Mouse (Mus musculus) cerebellum, postnatal 4 days (tissue): ENCODE results near the gene Anks1.

Experiments used
- DNase-seq, 2 experiments: peaks; one replicate each; pipeline ENCODE4 v3.0.0; 2022; ENCODE audit warnings: low spot score in 2 of 2, mixed read lengths in 1 of 2

Anks1 gene

DNA sequence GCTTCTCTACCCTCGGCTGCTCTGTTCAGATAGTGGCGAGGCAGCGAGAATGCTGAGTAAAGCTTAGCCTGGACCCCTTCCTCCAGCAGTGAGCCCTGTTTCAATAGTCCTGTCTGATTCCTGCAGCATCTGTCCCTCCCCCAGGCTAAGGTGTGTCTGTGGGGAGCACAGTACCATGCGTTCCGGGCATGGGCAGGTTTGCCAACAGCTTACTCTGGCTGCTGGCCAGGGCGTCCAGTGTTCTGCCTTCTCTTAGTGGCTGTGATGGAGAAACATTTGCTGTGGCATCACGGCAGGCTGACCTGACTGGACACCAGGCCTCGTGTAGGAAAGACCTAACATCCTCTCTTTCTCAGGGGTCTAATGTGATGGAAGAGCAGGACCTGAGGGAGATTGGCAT is 141.1 kb downstream of the Anks1 start:
- DNase-seq, result no peak

GRCm38 (mm10) chr17:28052293-28052863 is 143.3 kb downstream of the Anks1 start:
- no peak for DNase-seq

DNA sequence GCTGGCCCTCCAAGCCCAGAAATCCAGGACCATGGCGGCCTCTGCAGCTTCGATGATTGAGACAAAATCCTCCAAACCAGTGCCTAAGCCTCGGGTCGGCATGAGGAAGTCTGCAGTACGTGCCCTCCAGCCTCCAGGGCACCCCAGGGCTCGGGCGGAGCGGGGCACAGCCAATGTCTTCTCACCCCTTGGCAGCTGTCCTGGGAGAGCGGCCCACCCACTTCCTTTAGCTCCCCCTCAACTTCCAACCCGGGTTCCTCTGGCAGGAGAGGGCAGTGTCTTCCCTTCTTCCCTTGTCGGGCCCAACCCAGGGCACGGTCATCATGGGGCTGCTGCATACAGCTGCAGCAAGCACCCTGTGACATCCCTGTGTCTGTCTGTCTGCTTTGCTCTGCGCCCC is 149.2 kb downstream of the Anks1 start:
- no peak for DNase-seq

- DNase-seq, result no peak
Observed at GRCm38 (mm10) chr17:28060681-28061080, 151.6 kb downstream of the Anks1 start.

- peak in 1 of 2 experiments; percentile 37 for DNase-seq
Observed at GRCm38 (mm10) chr17:28061472-28061871, 152.4 kb downstream of the Anks1 start.

DNA sequence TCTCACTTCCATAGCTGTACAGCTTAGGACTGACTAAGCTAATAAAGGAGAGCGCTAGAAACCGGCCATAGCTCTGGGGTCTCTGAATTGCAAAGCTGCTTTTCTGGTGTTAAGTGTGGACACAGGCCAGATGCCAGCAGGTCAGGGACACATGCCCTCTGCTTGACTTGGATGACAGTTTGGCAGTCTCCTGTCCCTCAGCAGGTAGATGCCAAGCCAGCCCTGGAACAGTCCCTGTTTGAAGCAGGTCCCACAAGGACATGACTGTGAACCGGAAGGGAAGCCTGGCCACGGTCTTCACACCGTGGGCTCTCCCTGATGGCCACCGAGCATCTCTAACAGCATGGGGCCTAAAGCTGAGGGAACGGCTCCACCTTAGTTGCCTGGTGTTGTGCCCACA is 153.6 kb downstream of the Anks1 start:
- DNase-seq, result no peak

GRCm38 (mm10) chr17:28063163-28063562 is 154.1 kb downstream of the Anks1 start:
- no peak for DNase-seq

DNA sequence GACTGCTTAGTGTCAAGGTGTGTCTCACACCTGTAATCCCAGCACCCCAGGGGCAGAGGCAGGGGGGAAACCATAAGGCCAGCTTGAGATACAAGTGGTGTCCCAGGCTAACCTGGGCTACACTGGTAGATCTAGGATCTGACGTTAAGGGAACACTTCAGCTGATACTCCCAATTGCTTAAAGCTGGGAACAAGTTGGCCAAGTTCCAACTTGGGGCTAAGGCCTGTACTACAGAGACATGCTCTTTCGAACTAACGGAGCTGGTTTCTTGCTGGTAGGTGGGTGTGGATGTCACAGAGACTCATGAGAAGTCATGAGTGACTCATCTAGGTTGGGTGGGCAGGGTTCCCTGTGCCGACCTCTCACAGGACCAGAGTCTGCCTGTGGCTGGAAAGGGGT is 158.2 kb downstream of the Anks1 start:
- DNase-seq, result no peak

- no peak for DNase-seq
Observed at GRCm38 (mm10) chr17:28069446-28069845, 160.3 kb downstream of the Anks1 start.

DNA sequence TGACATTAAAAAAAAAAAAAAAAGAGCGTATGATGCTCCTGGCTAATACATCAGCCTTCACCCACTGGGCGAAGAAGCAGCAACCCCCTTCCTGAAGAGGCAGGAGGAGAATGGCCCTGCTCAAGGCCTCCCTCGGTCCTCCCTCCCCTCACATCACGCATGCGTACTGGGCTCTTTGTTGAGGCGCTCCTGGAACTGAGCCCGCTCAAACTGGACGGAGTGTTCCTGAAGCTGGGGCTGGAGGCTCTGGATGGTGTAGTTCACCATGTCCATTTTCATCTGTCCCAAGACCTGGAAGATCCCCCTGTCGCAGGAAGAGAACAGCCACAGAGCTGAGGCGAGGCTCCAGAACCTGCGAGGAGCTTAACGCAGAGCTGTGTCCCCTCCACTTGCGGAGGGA is 161.2 kb downstream of the Anks1 start:
- no peak for DNase-seq

- DNase-seq, result no peak
Observed at GRCm38 (mm10) chr17:28072730-28073129, 163.6 kb downstream of the Anks1 start.

DNA sequence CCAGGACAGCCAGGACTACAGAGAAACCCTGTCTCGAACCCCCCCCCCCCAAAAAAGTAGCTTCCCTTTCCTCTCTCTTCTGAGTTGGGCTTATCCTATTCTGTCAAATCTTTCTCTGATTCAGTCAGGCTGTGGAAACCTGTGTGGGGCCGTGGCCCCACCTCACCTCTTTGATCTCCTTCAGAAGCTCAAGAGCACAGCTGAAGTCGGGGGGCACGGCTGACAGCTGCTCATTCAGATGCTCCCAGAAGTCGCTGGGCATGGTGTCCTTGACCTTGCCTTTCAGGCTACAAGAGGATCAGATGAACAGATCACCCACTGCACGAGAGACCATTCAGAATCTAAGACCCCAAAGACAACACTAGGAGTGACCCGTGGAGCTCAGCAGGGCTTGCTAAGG is 165.4 kb downstream of the Anks1 start:
- no peak for DNase-seq

DNA sequence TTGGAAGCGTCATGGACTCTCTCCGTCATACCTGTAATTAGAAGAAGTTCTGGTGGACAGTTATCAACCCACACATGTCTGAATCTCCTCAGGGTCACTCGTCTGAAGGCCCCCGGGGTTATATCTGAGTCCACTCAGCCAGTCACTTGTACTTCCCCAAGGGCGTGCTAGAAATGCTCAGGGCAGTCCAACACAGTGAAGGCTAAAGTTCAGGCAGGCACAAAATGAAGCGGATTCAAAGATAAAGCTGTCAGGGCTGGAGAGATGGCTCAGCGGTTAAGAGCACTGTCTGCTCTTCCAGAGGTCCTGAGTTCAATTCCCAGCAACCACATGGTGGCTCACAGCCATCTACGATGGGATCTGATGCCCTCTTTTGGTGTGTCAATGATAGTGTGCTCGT is 168.9 kb downstream of the Anks1 start:
- no peak for DNase-seq

DNA sequence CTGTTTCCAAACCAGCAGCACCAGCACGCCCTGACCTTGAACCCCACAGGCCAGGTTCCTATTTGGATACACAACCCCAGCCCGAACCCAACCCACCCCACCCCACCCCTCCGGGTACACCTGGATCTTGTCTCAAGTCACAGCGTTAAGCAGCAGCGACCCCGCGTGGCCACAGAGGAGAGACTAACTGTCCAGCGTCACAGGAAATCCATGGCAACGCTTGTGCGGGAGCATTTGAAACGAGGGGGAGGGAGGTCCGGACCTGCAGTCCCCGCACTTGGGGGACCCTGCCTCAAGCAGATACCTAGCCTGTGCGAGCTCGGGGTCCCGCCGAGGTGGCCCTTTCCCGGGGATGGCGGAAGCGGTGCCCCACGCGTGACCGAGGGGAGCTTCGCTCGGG is 170.5 kb downstream of the Anks1 start:
- DNase-seq, result peak; percentile 72 to 89

DNA sequence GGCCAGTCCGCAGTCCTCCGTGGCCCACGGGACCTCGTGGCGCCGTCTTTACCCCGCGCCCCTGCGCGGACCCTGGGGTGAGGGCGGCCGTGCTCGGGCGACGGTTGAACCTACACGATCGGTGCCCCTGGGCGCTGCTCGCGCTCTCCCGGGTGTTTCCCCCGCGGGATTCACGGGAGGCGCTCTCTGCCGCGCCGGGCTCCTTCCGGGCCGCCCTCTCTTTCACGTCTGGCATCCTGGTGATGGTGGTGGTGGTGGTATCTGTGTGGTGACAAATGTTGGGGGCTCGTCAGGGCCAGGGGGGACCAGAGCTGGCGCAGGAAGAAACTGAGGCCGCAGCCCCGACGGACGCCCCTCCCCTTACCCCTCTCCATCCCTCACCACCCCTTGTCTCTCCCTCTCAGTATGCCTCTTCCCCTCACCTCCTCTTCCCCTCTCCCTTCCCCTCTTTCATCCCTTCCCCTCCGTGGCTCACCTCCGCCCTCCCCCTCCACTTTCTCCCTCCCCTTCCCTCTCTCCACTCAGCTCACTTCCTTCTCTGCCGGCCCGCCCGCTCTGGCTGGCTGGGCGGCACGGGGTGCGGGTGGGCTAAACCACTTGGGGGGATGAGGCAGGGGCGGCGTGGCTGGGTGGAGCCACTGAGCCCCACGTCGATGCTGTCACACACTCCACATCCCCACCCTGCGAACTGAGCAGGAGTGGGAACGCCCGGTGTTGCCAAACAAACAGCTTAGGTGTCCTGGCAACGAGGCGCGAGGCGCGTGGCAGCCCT is 171.1 kb downstream of the Anks1 start, which contains the start of gene Tcp11:
Gene Tcp11, minus strand, starts transcription at position 595 of the 772 bp plus-strand sequence.
- DNase-seq, result peak; percentile 55 to 69

GRCm38 (mm10) chr17:28080817-28081165 is 171.7 kb downstream of the Anks1 start:
- no peak for DNase-seq

- DNase-seq, result peak; percentile 56 to 68
Observed at GRCm38 (mm10) chr17:28081385-28081784, 172.3 kb downstream of the Anks1 start.

- DNase-seq, result no peak
Observed at GRCm38 (mm10) chr17:28081856-28082255, 172.8 kb downstream of the Anks1 start.

DNA sequence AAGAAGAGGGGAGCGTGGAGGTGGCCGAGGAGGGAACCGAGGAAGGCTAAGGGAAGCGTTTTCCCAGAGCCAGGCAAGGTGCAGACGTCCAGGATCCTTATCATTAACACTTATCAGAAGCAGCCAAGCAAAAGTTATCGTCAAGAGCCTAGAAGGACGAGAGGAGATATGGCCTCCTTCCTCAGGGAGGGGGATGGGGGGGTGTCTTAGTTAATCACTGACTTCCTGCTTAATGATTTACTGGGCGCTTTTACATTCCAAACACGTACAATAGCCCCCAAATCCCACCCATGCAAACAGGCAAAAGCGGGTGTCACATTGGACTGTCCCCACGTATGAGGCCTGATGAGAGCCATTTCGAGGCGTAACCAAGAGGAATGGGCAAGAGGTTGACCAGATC is 173.8 kb downstream of the Anks1 start:
- no peak for DNase-seq

DNA sequence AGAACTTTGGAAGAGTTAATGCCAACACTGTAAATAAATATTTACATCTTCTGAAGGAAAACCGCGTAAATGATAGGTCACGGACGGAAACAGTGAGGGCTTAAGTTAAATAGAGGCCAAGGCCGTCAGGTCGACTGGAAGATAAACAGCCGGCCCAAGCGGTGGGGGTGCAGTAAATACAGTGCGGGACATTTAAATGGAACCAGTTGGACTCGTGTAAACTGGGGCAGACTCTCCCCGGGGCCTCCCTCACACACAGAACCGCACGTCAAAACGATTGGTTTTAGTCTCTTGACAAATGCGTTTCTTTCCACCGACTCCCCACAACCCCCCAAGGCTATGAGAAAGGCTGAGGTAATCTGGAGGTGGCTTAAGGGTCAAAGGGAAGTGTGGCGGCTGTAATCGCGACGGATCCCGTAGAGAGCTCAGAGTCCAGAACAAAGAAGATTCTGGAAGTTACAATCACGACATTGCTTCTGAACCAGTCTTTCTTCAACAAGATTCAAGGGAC is 175.3 kb downstream of the Anks1 start:
- no peak for DNase-seq

- DNase-seq, result peak; percentile 93
Observed at GRCm38 (mm10) chr17:28084964-28085363, 175.9 kb downstream of the Anks1 start.

DNA sequence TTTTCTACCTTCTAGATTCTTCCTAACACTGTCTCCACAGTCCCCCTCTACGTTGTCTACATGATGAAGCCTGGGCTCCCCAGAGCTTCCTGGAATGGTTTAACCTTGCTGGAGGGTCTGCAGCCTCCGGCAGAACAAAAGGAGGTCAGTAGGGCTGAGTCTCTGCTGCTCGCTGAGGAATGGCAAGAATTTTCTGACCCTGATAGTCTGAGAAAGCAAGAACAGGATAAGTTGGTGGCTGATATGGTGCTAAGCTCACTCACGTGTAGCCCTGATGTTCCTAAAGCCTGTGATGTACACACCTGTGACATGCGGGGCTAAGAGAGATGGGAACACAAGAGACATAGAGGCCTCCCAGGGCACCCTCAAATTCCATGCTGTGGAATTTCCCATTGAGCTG is 178.3 kb downstream of the Anks1 start:
- DNase-seq, result no peak

DNA sequence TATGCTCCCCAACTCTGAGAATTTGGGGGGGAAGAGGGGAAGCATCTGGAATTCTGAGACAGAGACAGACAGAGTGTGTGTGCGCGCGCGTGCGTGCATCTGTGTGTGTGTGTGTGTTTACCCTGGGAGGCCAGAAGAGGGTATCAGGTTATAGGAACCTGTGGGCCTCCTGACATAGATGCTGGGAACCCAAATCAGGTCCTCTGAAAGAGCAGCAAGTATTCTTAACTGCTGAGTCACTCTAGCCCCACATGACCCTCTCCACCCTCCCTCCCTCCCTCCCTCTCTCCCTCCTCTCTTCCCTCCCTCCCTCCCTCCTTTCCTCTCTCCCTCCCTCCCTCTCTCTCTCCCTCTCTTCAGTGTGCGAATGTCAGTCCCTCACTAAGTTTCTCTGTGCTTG is 179.6 kb downstream of the Anks1 start:
- no peak for DNase-seq
